Mouse (Mus musculus): ENCODE measurements around the gene Tll1.

Gene Tll1

DNA sequence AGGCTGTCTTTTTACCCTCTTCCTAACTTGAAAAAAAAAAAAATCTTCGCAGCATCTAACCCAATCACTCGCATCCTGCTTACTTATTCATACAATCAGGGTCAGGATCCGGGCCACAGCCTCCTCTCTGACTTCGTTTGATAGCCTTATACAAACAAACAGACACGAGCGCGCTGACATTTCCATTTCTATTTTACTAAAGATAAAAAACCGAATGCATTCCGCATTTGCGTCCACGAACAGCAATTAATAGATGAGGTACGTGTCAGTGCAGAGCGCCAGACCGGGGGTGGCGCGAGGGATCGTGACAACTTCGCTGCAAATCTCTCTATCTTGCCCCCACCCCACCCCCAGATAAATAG is at the start of gene Tll1:
TSS of gene Tll1 (minus strand) at position 248 of the 362 bp plus-strand sequence.
- DNase-seq (ENCODE audit: low read depth in 2 of 2, low spot score in 2 of 2), result no peak

DNA sequence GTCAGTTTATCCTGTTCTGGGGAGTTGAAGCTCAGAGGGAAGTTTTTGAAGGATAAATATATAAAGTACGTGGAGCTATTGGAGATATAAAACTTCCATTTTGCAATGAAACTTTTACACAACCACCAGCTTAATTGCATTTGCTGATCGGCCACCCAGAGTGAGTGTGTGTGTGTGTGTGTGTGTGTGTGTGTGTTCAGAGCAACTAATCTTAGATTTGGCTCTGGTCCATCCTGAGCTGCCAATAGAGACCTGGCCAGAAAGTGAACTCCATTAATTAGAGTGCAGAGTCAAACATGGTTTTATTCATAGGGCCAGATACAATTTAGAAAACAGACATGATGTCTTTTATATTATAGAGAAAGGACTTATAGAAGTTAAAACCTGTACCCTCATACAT is 32.6 kb upstream of the Tll1 start:
- no peak for DNase-seq (ENCODE audit: low read depth in 2 of 2, low spot score in 2 of 2)

DNA sequence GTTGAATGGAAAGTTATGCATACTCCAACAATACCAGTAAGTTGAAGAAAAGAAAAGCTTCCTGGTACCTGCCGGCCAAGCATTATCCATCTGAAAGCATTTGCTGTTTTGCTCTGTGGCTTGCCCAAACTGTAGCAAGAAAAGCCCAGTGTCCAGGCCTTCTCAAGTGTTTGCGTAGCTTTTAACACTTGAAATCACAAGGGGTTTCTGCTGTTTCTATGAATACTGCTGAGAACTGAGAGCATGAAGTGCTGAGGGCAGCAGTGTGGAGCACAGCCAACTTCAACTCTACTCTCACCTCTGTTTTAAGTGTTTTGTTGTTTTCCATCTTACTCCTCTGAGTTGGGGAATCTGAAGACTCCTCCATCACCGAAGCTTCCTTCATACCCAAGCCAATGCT is 15.5 kb upstream of the Tll1 start:
- no peak for DNase-seq (ENCODE audit: low read depth in 2 of 2, low spot score in 2 of 2)

DNA sequence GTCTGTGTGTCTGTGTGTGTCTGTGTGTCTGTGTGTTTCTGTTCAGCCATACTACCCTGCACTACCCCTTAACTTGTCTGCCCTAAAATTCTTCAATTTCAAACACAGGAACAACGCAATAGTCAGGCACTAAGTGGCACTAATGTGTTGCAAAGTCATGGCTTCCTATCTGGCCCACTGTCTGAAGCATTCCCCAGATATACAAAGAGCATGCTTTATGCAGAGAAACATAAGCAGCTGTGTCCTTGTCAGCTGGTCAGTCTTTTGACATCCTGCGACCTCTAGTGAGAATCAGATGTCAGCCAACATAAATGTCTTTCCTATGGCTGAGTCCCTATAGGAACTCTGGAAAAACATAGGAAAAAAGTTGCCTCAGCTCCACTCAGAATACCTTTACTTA is 11.6 kb upstream of the Tll1 start:
- no peak for DNase-seq (ENCODE audit: low read depth in 2 of 2, low spot score in 2 of 2)

DNA sequence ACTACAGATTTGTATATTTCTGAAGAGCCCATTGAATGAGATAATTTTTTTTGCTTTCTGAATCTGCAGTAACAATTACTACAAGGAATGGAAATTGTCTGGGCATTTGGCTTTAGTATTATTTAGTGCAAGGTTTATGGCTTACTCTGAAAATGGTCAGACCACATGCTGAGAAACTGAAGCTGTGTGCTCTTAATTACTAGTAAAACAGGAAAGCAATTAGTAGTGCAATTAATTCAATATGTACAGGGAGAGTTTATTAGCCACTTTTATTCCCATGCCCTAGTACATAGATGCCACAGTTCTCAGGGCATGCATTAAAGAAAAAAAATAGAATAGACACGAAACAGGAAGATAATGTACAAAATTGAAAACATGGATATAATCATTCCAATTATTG is 10.2 kb upstream of the Tll1 start:
- DNase-seq (ENCODE audit: low read depth in 2 of 2, low spot score in 2 of 2), result no peak

DNA sequence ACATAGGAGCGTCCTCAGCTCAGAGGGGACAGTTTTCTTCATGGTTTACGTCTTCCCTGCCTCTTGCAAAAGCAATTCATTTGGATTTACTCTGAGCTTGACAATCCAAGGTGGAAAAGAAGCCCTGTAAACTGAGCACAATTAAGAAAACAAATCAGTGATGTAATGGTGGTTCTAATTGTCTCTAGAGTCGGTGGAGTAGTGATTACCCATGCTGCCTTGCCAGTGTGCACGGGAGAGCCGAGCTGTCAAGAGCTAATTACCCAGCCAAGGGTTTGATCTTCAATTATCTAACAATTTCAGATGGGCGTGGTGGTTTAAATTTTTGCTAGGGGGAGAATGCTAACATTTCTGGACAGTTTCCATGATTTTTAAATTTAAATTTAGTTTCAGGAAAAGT is 9.3 kb upstream of the Tll1 start:
- no peak for DNase-seq (ENCODE audit: low read depth in 2 of 2, low spot score in 2 of 2)

DNA sequence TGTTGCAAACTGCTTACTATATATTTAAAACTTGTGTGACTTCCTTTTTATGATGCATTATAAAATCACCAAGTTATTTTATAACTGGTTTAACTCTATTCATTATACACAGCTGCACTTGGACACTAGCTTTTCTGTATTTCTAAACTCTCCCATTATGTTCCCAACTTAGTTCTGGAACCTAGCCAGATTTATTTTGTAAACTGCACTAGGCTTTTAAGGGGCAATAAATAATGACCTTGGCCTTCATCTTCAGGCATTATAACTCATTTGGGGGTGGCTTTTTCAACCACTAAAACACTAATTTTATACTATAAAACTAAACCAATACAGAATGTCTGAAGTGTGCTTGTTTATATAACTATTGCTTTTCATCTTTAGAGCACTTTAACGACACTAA is 8.8 kb upstream of the Tll1 start:
- DNase-seq (ENCODE audit: low read depth in 2 of 2, low spot score in 2 of 2), result no peak

DNA sequence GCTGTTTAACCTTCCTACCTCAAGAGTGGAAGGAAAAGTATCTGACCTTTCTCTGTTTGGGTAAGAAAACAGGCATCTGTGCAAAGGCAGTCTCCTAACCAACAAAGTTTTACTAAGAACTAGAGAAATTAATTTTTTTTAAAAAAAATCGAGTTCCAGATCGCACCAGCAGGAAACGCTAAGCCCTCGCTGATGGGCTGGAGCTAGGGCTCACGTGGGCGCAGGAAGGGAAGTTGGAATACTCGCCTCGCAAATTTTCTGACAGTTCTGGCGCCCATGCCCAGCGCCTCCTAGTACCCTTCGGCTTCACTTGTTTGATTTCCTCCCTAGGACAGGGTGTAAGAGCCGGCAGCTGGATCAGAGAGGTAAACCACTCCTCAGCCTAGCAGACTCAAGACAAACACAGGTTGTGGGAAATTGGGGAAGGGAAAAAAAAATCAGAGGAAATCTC is 365 bp upstream of the Tll1 start:
- DNase-seq (ENCODE audit: low read depth in 2 of 2, low spot score in 2 of 2), result no peak

DNA sequence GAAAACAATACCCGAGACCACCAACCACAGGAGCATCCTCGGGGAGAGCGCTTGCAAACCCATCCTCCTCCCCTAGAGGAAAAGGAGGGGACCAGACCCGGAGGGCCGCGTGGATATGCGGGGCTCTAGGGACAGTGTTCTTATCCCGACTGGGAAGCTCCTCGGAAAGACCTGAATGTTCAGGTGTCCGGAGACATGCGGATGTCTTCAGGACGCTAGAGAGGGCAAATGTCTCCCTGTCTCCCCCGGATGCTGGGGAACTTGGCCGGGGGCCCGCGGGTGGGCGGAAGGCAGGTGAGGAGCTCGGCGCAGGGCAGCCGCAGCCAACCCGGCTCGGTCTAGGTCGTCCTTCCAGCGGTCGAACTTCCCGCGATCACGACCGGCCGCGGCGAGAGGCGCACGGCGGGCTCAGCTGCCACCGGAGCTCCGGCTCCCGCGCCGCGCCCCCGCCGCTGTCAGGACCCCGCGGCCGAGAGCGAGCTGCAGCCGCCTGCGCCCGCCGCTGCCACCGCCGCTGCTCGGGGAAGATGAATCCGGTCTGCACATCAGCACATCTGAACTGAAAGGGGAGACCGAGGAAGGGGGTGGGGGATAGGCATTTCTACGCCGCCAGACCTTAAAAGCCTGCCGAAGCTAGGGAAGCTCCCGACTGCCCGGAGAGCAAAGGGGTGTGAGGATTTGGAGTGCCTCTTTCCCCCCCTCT is 599 bp downstream of the Tll1 start:
- DNase-seq (ENCODE audit: low read depth in 2 of 2, low spot score in 2 of 2), result no peak

DNA sequence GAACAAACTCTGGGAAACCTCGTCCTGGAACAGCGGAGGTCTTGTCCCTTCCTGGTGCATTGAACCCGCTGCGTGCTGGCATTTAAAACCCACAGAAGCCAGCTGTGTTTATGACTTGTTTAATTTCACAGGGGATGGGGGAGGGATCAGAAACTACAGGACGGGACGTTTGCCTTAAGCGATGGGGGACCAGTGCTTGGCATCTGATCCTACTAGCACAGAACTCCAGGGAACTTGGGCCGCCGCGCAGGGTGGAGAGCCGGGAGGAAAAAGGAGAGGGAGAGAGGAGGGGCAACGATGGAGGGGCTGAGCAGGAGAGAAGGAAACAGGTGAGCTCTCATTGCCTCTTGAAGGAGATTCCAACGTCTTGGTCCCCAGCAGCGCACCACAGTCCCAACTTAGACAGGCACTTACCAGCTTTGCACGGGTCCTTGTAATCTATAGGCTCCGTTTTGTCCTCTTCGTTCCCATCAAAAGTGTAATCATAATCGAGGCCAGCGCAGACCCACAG is 1.2 kb downstream of the Tll1 start:
- DNase-seq (ENCODE audit: low read depth in 2 of 2, low spot score in 2 of 2), result no peak

DNA sequence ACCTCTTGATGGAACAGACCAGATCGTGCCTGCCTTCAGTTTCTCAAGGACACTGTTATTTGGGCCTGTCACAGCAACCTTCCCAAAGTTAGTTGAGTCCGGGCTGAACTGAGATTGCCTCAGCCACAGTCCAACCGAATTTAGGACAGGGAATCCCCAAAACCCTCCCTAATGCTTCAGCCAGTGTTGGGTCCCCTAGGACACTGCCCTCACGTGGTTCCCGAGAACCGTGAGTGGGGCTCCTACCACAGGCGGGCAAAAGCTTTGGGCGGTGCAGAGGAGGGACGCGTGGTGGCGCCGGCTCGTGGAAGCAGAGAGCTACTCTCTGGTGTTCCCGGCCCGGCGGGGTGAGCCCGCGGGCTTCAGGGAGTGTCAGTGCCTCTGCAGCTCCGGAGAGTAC is 1.9 kb downstream of the Tll1 start:
- DNase-seq (ENCODE audit: low read depth in 2 of 2, low spot score in 2 of 2), result no peak

DNA sequence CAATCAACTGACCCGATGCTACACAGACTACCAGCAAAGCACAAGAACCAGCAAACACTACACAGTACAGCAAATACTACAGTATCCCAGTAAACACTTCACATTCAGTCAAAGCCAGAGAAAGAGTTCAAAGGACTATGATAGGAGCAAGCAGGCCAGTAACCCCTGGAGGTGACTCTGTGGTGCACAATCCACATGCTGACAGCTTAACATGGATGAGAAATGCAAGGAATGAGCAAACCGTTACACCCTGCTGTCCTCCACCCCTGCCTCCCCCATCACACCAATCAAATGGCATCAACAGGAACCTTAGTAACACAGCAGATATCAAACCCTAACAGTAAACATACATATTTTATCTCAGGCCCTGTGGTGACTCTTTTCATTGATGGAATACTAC is 7.7 kb downstream of the Tll1 start:
- no peak for DNase-seq (ENCODE audit: low read depth in 2 of 2, low spot score in 2 of 2)

DNA sequence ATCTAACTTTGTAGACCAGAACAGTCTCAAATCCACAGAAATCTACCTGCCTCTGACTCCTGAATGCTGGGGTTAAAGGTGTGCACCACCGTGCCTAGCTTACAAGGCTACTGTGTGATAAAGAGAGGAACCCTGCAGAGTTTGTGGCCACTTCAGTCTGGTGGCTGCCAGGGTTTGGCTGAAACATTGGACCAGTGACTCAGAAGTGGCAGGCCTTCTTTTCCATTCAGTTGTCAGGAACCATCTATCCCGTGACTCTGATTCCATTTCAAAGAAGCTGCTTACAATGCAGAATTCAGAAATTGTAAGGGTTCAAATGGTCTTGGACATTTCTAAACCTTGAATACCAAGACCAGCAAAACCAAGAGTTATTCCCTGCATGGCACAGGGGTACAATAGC is 12.7 kb downstream of the Tll1 start:
- DNase-seq (ENCODE audit: low read depth in 2 of 2, low spot score in 2 of 2), result no peak

DNA sequence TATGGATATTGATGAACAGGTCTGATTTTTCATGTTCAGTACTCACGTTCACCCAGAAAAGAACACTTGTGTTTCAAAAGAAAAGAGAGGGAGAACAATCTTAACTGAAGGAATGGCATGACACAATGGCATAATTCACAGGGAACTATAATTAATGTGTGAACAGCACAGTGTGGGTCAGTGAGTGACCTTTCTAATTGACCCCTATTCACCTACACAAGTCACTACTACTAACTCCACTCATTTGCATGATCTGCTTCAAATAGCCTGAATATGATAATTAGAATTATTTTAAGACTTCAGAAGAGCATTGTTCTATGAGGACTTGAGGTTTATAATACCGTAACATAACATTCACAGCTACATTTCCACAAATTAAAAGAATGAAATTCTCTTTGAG is 18.2 kb downstream of the Tll1 start:
- DNase-seq (ENCODE audit: low read depth in 2 of 2, low spot score in 2 of 2), result no peak

DNA sequence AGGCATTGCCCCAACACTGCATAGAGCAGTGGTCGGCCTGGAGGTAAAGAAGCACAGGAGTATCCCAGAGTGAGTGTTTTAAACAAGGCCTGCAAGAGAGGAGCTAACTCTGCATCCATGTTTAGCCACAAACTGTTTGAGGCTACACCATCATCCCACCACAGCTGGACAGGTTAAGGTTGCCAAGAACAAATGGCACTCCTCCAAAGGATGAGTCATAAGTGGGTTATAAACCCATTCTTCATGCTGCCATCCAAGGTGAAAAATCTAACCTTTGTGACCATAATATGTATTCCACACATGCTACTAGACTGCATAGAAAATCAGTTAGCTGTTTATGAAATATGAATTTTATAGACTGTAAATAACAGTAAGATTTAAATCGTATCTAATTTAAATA is 29.1 kb downstream of the Tll1 start:
- DNase-seq (ENCODE audit: low read depth in 2 of 2, low spot score in 2 of 2), result no peak

DNA sequence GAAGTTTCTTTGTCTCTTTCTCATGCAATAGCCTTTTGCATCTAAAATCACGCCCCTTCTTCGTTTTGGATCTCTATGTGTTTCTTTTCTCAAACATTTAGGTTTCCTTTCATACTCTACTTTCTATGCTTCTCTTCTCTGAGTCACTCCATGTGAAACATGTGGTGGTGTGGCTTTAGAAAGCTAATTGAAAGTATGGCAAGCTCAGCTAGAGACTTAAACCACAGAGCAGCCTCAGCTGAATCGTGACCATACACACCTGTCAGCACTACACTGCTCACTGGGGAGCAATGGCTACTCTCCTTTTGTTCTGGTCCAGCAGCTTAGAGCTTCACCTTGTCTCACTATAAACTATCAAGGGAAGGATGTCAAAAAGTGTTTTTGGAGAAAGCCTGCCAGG is 31.2 kb downstream of the Tll1 start:
- no peak for DNase-seq (ENCODE audit: low read depth in 2 of 2, low spot score in 2 of 2)

DNA sequence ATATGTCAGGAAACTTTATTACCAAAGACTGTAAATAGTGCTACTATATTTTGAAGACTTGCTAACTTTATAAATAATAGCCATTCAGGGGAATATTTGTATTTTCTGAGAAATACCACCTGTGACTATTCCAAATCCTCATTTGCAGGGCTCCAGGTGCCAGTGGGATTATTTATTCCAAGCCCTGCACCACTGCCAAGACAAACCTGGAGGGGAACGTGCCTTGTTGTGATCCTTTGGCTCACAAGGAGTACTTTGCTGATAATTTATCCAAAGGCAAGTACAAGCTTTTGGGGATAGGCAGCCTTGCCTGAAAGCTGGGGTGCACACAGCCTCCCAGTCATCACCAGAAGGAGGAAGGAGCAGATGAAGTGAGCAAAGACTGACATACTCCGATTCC is 32.3 kb downstream of the Tll1 start:
- DNase-seq (ENCODE audit: low read depth in 2 of 2, low spot score in 2 of 2), result no peak

DNA sequence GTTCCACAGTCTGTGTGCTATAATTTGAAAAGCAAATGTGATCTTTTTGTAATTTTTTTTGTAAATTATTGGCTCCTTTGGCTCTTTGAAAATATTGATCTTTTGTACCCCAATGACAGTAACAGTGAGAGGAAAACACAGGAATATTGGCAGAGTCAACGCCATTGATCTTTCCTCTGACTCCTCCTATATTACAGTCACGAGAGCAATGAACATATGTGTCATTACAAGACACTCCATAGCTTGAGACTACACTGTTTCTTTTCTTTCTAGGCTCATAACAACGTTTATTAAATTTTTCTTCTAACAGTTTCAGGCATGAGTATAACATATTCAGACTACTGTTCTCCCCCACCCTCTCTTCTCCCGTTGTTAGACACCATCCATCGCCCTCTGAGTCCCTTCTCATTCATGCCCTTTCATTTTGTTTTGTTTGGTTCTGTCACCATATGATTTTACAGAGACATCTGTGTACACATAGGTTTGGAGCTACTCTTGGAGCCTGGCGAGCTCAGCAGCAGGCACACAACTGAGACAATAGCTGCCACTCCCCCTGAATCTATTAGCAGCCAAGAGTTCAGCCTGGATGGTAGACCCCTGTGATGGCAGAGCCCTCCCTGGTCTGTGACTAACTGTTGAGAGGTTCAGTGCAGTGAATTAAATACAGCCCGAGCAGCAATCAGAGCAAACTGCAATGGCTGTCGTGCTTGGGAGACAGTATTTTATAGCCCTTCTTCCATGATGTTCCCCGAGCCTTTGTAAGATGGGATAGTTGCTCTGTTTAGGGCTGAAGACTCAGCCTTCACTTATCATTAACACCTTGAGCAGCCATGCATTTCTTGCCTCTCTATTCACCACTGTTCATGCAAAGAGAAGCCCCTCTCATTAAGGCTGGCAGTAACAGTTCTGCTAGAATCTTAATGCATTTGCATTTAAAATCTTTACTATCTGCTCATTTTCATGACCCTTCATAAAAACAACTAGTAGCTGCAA is 52.9 kb downstream of the Tll1 start:
- DNase-seq (ENCODE audit: low read depth in 2 of 2, low spot score in 2 of 2), result no peak

DNA sequence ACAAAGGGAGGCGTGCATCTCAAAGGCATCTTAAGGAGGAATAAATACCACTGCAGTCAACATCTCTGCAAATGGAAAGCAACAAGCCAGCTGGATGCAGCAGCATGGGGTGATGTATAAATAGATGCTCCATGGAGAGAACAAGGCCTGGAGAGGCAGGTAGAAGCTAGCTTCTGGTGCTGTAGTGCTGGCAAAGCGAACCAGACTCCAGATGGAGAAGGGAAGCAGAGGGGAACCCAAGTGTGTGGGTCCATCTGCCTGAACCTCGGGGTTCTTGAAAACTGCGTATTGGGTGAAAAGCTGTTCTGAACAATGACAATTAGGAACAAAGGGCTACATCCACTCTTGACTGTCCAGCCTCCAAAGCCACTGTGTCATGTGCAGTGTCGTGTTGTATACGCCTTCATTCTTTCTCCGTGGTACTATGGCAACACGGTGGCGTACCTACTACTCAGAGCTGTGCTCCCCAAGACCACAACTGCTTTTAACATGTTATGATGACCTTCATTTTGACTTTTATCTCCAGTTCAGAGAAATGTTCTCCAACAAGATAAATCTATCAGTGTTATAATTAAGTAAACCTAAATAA is 53.8 kb downstream of the Tll1 start:
- no peak for DNase-seq (ENCODE audit: low read depth in 2 of 2, low spot score in 2 of 2)

DNA sequence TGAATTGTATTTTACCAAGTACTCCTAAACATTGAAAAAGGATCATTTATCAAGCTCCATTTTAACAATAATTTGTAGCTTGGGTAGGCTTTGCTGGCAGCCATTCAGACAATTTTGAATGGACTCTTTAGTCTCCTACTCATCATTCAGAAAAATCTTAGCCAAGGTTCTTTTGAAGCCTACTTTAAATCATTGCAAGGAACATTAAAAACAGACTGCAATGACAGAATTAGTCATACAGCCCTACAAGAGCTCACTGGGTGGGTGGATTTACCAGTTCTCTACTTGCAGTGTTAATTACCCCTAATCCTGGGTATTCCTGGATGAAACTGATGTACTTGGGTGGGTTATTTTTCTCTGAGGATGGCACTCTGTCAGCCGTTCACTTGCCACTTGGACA is 69.5 kb downstream of the Tll1 start:
- DNase-seq (ENCODE audit: low read depth in 2 of 2, low spot score in 2 of 2), result no peak

DNA sequence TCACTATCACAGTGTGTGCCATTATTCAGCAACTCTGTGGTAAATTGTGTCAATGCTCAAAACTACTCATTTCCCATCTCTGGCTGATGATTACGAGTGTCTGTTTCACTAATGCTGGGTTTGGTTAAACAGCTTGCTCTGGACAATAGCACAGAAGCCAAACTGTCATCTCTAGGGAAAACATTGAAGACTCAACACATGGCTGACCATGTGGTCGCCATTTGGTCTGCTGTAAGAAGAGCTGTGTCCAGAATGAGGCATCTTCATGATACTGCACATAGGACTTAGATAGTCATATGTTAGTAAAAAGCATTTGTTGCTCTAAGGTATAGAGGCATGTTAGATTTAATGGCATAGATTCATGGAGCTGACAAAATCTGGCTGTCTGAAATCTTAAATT is 98.9 kb downstream of the Tll1 start:
- DNase-seq (ENCODE audit: low read depth in 2 of 2, low spot score in 2 of 2), result no peak

DNA sequence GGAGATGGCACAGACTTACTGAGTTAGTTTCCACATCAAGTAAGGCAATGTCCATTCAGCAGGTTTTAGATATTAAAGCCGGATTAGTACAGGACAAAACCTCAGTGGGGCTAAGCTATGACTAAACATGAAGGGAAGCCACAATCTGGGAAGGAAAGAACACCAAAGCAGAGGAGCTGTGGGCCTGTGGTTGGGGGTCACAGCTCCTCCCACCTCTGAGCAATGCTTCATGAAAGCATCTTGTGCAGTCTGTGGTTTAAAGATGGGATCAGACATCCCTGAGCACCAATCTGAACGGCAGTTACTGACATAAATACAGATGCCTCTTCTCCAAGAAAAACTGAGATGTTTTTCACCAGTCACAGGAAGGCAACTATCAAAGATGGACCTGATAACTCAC is 132.7 kb downstream of the Tll1 start:
- no peak for DNase-seq (ENCODE audit: low read depth in 2 of 2, low spot score in 2 of 2)

Measured in CD8-positive naive resting alpha-beta T cell, adult 2 months (primary cell).